Mouse (Mus musculus) gastrocnemius, adult 8-10 months (tissue): ENCODE results near the gene Hacd3. TPM values are rescaled to one million over a fixed set of nuclear protein-coding genes. Genes with fewer than 3 reads are reported as not detected.

Source experiments
- DNase-seq, 2 experiments: peaks; one replicate each; pipeline ENCODE4 v3.0.0; 2022; ENCODE audit warnings: low spot score in 2 of 2
- microRNA-seq: library from miRNA; unstranded; fragments of <30 nt; microRNA quantifications from one replicate; pipeline ENCODE4 v1.2.0, GENCODE M21; 2022
- total RNA-seq, 4 experiments: library from RNA; stranded (reverse); gene quantifications; 2 replicates each; pipeline ENCODE4 v1.2.4; 2022

Gene Hacd3
- total RNA-seq, 4 experiments from 2014 or later = 6.3 to 11.2 (median 10.0) TPM

GRCm38 (mm10) chr9:64952055-64952454, 69.4 kb downstream of the Hacd3 start:
- no peak for DNase-seq

- DNase-seq = no peak
Measured at GRCm38 (mm10) chr9:64951161-64951657, 70.3 kb downstream of the Hacd3 start, which contains the start of gene Slc24a1. TSS of gene Slc24a1 (minus strand) at chr9:64951607.

- no peak for DNase-seq
Measured at GRCm38 (mm10) chr9:64947483-64948095, 73.9 kb downstream of the Hacd3 start.

GRCm38 (mm10) chr9:64943997-64944396, 77.5 kb downstream of the Hacd3 start:
- DNase-seq = no peak

GRCm38 (mm10) chr9:64941650-64942049, 79.8 kb downstream of the Hacd3 start:
- DNase-seq = no peak

- DNase-seq = no peak
Measured at GRCm38 (mm10) chr9:64940731-64941346, 80.7 kb downstream of the Hacd3 start.

- no peak for DNase-seq
Measured at GRCm38 (mm10) chr9:64939790-64940189, 81.7 kb downstream of the Hacd3 start.

GRCm38 (mm10) chr9:64939281-64939680, 82.2 kb downstream of the Hacd3 start:
- DNase-seq = no peak

- DNase-seq = no peak
Measured at GRCm38 (mm10) chr9:64938535-64938934, 83.0 kb downstream of the Hacd3 start.

- no peak for DNase-seq
Measured at GRCm38 (mm10) chr9:64937491-64937890, 84.0 kb downstream of the Hacd3 start.

Small RNAs within 50 kb of the gene (microRNA-seq; reads per million reads assigned to microRNA genes)
- gene Gm25640 = not detected

Other genes starting within 250 kb of the Hacd3 start
- gene Dennd4a, start 210.4 kb downstream of the Hacd3 start, total RNA-seq = 1 to 10 TPM; 1.3 to 2.4 (median 2.2) TPM
- not detected for gene Slc24a1, start 70.1 kb downstream of the Hacd3 start, total RNA-seq
- gene Ints14, start 60.8 kb downstream of the Hacd3 start, total RNA-seq = 10 to 100 TPM; 13.0 to 17.5 (median 16.1) TPM
- gene Dpp8, start 10.7 kb upstream of the Hacd3 start, total RNA-seq = 100 to 1,000 TPM in 3 of 4 experiments, 10 to 100 TPM in 1; 96.7 to 118 (median 110) TPM
- 10 to 100 TPM; 28.1 to 32.6 (median 30.4) TPM for gene Igdcc4, start 79.8 kb upstream of the Hacd3 start, total RNA-seq
- gene Igdcc3, start 119.5 kb upstream of the Hacd3 start, total RNA-seq = under 1 TPM; 0.10 to 0.17 (median 0.12) TPM
- 1 to 10 TPM; 3.3 to 5.2 (median 4.1) TPM for gene Parp16, start 173.7 kb upstream of the Hacd3 start, total RNA-seq
- gene Cilp, start 243.5 kb upstream of the Hacd3 start, total RNA-seq = 10 to 100 TPM in 2 of 4 experiments, 1 to 10 TPM in 2; 3.3 to 14.7 (median 9.6) TPM